Mouse (Mus musculus): ENCODE measurements around the gene Cnksr3.

DNA sequence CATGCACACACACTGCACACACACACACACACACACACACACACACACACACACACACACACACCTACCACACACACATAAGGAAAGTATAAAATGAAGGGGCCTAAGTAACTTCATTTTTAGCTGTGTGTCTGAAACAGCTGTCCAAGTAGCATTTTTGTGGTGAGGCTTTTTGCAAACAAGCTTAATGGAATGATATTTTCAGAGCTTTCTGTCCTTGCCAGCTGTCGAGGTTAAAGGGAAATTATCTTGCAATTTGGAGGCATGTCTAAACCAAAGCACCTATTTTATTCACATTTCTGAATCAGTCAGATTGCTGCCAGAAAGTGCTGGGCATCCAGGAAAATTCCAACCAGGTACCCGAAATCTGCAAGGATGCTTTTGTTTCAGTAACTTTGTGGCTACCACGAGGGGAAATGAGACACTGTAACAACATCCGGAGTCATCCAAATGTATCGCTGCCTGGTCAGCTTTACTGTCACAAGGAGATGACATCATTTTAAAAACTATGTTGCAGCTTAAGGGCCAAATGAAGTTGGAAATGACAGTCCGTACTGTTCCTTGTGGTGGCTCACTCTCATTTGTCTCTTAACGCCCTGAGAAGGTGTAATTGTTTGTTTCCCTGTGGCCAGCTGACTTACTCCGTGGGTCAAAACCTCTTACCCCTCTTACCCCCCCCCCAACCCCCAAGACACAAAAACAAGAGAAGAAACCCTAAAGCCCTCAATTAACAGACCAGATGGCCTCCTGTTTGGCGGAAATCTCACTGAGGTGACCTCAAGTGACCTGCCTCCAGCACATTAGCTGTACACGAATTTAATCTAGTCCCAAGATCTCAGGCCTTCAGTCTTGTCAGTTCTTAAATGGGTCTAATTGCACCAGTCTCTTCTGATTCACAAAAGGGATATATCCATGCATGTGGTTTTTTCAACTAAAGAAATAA, 48.4 kb upstream of the Cnksr3 start:
- TF ChIP-seq EP300 (IDR thresholded peaks at IDR 0.05) (no peak), CTCF (IDR thresholded peaks at IDR 0.05) (no peak)

Data from lung, postnatal 0 days (tissue).